Mouse (Mus musculus) C2C12 (cell line): ENCODE results near the gene Glyatl3. TPM values are rescaled to one million over a fixed set of nuclear protein-coding genes. Genes with fewer than 3 reads are reported as not detected.

Experiments used
- H3K27me3 ChIP-seq: one replicate; pipeline ENCODE4 v1.6.1; 2011; ENCODE audit not compliant: control insufficient read depth, insufficient read depth, insufficient read length
- H3K36me3 ChIP-seq: one replicate; pipeline ENCODE4 v1.6.1; 2011; ENCODE audit not compliant: control insufficient read depth, insufficient read depth
- H3K4me3 ChIP-seq: one replicate; pipeline ENCODE4 v1.5.1; 2011; ENCODE audit warnings: mild to moderate bottlenecking, control low read depth; ENCODE audit not compliant: poor library complexity, insufficient read depth, severe bottlenecking
- H3K79me2 ChIP-seq: one replicate; pipeline ENCODE4 v1.6.1; 2011; ENCODE audit not compliant: control insufficient read depth, insufficient read depth
- H3K79me3 ChIP-seq: one replicate; pipeline ENCODE4 v1.6.1; 2011; ENCODE audit warnings: low read depth, control low read depth
- H3ac ChIP-seq: one replicate; pipeline ENCODE3; 2011; ENCODE audit warnings: low read depth; ENCODE audit not compliant: control insufficient read depth, insufficient read length
- CEBPB ChIP-seq: IDR thresholded peaks from one replicate; pipeline ENCODE4 v1.6.1; 2011; ENCODE audit warnings: low read depth, mild to moderate bottlenecking, control low read depth, moderate library complexity
- CTCF ChIP-seq: IDR thresholded peaks from one replicate; pipeline ENCODE4 v1.5.1; 2011; ENCODE audit not compliant: control insufficient read depth, insufficient read depth, insufficient read length
- FOSL1 ChIP-seq: IDR thresholded peaks from one replicate; pipeline ENCODE4 v1.8.0; 2011; ENCODE audit warnings: mild to moderate bottlenecking, low read length; ENCODE audit not compliant: poor library complexity, insufficient read depth, severe bottlenecking
- MAX ChIP-seq: IDR thresholded peaks from one replicate; pipeline ENCODE4 v1.6.1; 2011; ENCODE audit warnings: mild to moderate bottlenecking, control low read depth
- MYOD1 ChIP-seq: IDR thresholded peaks from one replicate; pipeline ENCODE4 v1.6.1; 2011; ENCODE audit warnings: low read depth; ENCODE audit not compliant: control insufficient read depth, insufficient read length
- MYOG ChIP-seq: IDR thresholded peaks from one replicate; pipeline ENCODE4 v1.6.1; 2011; ENCODE audit not compliant: control insufficient read depth, insufficient read length; ENCODE audit errors: extremely low read depth
- USF1 ChIP-seq: IDR thresholded peaks from one replicate; pipeline ENCODE4 v1.6.1; 2011; ENCODE audit warnings: low read depth, mild to moderate bottlenecking, control low read depth, moderate library complexity
- polyA plus RNA-seq: library from polyadenylated mRNA; unstranded; fragments of >200 nt; fragmentation: generic; extraction: Trizol; gene quantifications from one replicate; pipeline ENCODE4 v1.2.1, GENCODE M21; 2012; ENCODE audit warnings: missing spikeins

Gene Glyatl3
- polyA plus RNA-seq, 1 experiment: not detected

GRCm38 (mm10) chr17:40904056-40904597, 10.0 kb downstream of the Glyatl3 start:
- TF ChIP-seq USF1 (no peak), MYOG (no peak), CEBPB (no peak), MAX (no peak), FOSL1 (no peak), MYOD1 (no peak), CTCF (no peak)

GRCm38 (mm10) chr17:40903345-40903744, 10.8 kb downstream of the Glyatl3 start:
- Histone ChIP-seq H3K27me3 (no peaks in the 10 kb centered on the region), H3K79me2 (no peaks in the 10 kb centered on the region), H3K4me3 (no peak overlapping the region), H3K36me3 (no peaks in the 10 kb centered on the region), H3ac (no peak overlapping the region), H3K79me3 (no peaks in the 10 kb centered on the region)
- TF ChIP-seq MAX: no peak
- TF ChIP-seq MYOD1: no peak
- no peak for TF ChIP-seq MYOG
- TF ChIP-seq FOSL1: no peak
- no peak for TF ChIP-seq USF1
- no peak for TF ChIP-seq CTCF
- no peak for TF ChIP-seq CEBPB

More at GRCm38 (mm10) chr17:40904056-40904597, 10.0 kb downstream of the Glyatl3 start:
- no peak overlapping the region for H3K4me3 ChIP-seq
- H3K36me3 ChIP-seq: no peaks in the 10 kb centered on the region
- no peak overlapping the region for H3ac ChIP-seq
- no peaks in the 10 kb centered on the region for H3K79me3 ChIP-seq
- H3K27me3 ChIP-seq: no peaks in the 10 kb centered on the region
- H3K79me2 ChIP-seq: no peaks in the 10 kb centered on the region

DNA sequence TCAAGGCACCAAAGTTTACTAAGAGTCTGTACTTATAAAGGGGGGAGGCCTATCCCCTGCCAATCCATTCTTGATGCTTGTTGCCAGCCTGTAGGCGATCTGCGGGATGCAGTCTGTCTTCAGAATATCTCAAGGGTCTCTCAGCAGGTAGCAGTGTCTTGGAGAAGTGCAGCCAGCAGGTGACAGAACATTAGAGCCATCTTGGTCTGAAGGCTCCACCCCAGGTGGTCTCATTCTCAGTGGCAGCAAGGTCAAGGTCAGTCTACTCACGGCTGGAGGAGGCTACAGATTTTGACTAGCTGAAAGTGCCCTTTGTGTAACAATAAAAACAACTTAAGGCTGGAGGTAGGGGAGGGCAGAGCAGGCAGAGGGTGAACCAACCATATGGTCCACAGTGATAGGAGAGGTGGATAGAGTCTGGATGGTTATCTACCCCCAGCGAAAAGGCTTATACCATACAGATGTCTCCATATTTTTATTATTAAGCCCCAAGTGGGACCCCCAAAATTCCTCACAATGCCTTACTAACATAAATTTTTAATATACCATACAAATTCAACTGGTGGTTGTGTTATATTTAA, 14.3 kb downstream of the Glyatl3 start:
- no peak for TF ChIP-seq CEBPB
- no peak for TF ChIP-seq MAX
- no peak for TF ChIP-seq CTCF
- no peak for TF ChIP-seq MYOD1
- no peak for TF ChIP-seq USF1
- no peak for TF ChIP-seq FOSL1
- no peak for TF ChIP-seq MYOG

GRCm38 (mm10) chr17:40896863-40897262, 17.3 kb downstream of the Glyatl3 start:
- no peaks in the 10 kb centered on the region for H3K36me3 ChIP-seq
- TF ChIP-seq USF1: no peak
- TF ChIP-seq MYOD1: no peak
- no peak for TF ChIP-seq CEBPB
- H3K27me3 ChIP-seq: no peaks in the 10 kb centered on the region
- no peak overlapping the region for H3K4me3 ChIP-seq
- no peaks in the 10 kb centered on the region for H3K79me3 ChIP-seq
- H3K79me2 ChIP-seq: no peaks in the 10 kb centered on the region
- no peak overlapping the region for H3ac ChIP-seq

More for the DNA sequence above, 14.3 kb downstream of the Glyatl3 start:
- H3K36me3 ChIP-seq: no peaks in the 10 kb centered on the region
- H3K4me3 ChIP-seq: no peak overlapping the region
- no peaks in the 10 kb centered on the region for H3K79me2 ChIP-seq
- H3K27me3 ChIP-seq: no peaks in the 10 kb centered on the region
- no peaks in the 10 kb centered on the region for H3K79me3 ChIP-seq
- no peak overlapping the region for H3ac ChIP-seq

DNA sequence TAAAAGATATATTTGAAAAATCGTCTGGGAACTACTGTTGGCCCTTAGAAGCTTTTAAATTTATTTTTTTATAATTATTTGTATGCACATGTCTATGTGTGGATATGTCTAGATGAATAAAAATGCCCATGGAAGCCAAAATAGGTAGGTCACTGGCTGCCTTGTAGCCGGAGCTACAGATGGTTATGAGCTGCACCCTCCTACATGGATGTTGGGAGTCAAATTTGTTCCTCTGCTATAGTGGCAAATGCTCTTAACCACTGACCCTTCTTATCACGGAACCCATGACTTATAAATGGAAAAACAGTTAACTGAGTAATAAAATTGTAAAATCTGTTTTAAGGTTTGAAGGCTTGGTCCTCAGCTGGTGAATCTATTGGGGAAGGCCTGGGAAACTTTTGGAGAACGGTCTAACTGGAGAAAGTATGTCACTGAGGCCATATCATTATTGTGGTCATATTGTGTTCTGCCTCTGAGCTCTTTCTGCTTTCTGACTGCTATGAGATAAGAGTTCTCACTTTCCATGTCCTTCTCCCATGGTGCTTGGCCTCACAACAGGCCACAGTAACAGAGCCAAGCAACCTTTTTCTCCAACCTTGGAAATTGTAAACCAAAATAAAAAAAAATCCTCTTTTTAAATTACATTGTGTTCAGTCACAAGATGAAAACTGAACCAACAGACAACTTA, 26.2 kb downstream of the Glyatl3 start:
- TF ChIP-seq USF1: no peak
- TF ChIP-seq MYOG: no peak
- no peak for TF ChIP-seq MAX
- TF ChIP-seq MYOD1: no peak
- no peak for TF ChIP-seq FOSL1
- TF ChIP-seq CEBPB: no peak
- no peak for TF ChIP-seq CTCF
- Histone ChIP-seq H3K79me2 (no peaks in the 10 kb centered on the region), H3K36me3 (no peaks in the 10 kb centered on the region), H3K79me3 (no peaks in the 10 kb centered on the region), H3ac (no peak overlapping the region), H3K27me3 (no peaks in the 10 kb centered on the region), H3K4me3 (no peak overlapping the region)

DNA sequence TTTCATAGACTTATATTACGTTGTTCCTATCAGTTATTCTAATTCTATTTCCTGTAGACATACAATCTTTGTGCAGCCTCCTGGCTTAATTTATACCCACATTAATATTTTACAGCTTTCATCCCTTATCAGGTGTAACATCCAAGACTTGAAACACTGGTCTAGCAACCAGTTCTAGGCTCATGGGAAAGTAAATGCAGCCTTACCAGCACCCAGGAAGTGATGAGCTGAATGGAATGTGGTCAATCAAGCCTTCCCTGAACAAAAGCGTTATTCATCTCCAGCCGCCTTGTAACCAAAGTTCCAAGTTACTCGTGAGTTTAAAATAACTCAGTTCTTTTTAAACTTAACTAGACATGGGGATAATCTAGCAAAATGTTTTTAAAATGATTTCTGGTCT, 29.0 kb downstream of the Glyatl3 start:
- H3ac ChIP-seq: no peak overlapping the region
- H3K79me3 ChIP-seq: no peaks in the 10 kb centered on the region
- peaks cover under 1% of the 10 kb centered on the region for H3K79me2 ChIP-seq
- no peaks in the 10 kb centered on the region for H3K27me3 ChIP-seq
- TF ChIP-seq CEBPB (no peak), CTCF (no peak), MAX (no peak), MYOD1 (no peak), USF1 (no peak), FOSL1 (no peak), MYOG (no peak)
- no peak overlapping the region for H3K4me3 ChIP-seq
- H3K36me3 ChIP-seq: no peaks in the 10 kb centered on the region
